Mouse (Mus musculus) frontal cortex, postnatal 36 days (tissue): ENCODE data around the gene Itga5.

Experiments
- DNase-seq, 2 experiments: peaks; one replicate each; pipeline ENCODE4 v3.0.0; 2022; ENCODE audit warnings: low spot score in 2 of 2

The Itga5 gene

DNA sequence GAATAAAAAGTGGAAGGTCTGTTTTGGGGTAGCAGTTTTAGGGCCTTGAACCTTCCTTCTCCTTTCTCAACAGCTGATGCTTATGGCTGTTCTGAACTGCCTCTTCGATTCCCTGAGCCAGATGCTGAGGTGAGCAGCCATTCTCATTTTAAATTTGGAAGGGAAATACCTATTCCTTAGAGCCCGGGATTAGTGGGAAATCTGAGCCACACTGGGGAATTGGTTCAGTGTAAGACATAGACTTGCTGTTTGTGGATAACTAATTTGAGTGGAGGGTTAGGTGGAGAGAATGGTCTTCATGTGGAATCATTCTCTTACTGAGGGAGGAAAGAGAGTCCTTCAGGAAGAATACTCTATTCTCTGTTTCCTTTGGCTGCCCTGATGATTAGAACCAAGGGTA, 71.9 kb downstream of the Itga5 start:
- DNase-seq = no peak
